Mouse (Mus musculus) CH12.LX (cell line): ENCODE measurements around the gene Esr2. TPM values are rescaled to one million over a fixed set of nuclear protein-coding genes. Genes with fewer than 3 reads are reported as not detected.

Experiments
- DNase-seq: peaks from one replicate; pipeline ENCODE4 v3.0.0-alpha.2; 2013; ENCODE audit errors: extremely low read depth
- H3K27ac ChIP-seq: 2 replicates; pipeline ENCODE4 v1.5.1; 2012; ENCODE audit warnings: low read depth, mild to moderate bottlenecking, control low read depth, moderate library complexity; ENCODE audit not compliant: insufficient read depth
- H3K27me3 ChIP-seq: replicated peaks from 2 replicates; pipeline ENCODE3; 2012; ENCODE audit warnings: inconsistent platforms
- H3K36me3 ChIP-seq, 2 experiments: replicated peaks in 1 of 2; 2 replicates each; pipeline versions ENCODE3 to v1.6.1; 2012; ENCODE audit warnings: inconsistent platforms in 1 of 2, low read length in 1 of 2, mild to moderate bottlenecking in 1 of 2, mixed read lengths in 1 of 2, moderate library complexity in 1 of 2; ENCODE audit not compliant: control insufficient read depth in 1 of 2, insufficient read depth in 1 of 2
- H3K4me1 ChIP-seq, 2 experiments: 2 replicates each; pipeline ENCODE4 v1.6.1; 2012; ENCODE audit warnings: inconsistent platforms in 1 of 2, moderate library complexity in 1 of 2; ENCODE audit not compliant: insufficient read depth in 2 of 2, control insufficient read depth in 1 of 2
- H3K4me2 ChIP-seq: 2 replicates; pipeline ENCODE4 v1.6.1; 2012; ENCODE audit warnings: low read depth, mild to moderate bottlenecking, control low read depth; ENCODE audit not compliant: poor library complexity, insufficient read depth, severe bottlenecking
- H3K4me3 ChIP-seq, 3 experiments: fragments of 150-350 bp in 1 of 3; sonication (generic) in 1 of 3; replicated peaks in 1 of 3; 2 replicates each; pipeline versions ENCODE3 to v1.5.1; 2011 to 2012; ENCODE audit warnings: low read depth in 2 of 3, low read length in 2 of 3, mild to moderate bottlenecking in 2 of 3, moderate library complexity in 2 of 3, control low read depth in 1 of 3, improper control_type of control experiment in 1 of 3, inconsistent platforms in 1 of 3, mixed read lengths in 1 of 3; ENCODE audit not compliant: poor library complexity in 1 of 3
- H3K79me2 ChIP-seq: replicated peaks from 2 replicates; pipeline ENCODE4 v1.6.1; 2012; ENCODE audit warnings: mild to moderate bottlenecking, moderate library complexity; ENCODE audit not compliant: control insufficient read depth, poor library complexity, insufficient read depth, severe bottlenecking; ENCODE audit errors: extremely low read depth
- H3K9ac ChIP-seq: 2 replicates; pipeline ENCODE4 v1.6.1; 2012; ENCODE audit warnings: low read depth, mild to moderate bottlenecking, control low read depth, moderate library complexity; ENCODE audit not compliant: insufficient read depth
- H3K9me3 ChIP-seq: replicated peaks from 2 replicates; pipeline ENCODE3; 2012; ENCODE audit warnings: low read length, inconsistent platforms, mixed read lengths
- CHD1 ChIP-seq: IDR thresholded peaks from 2 replicates; pipeline ENCODE4 v1.6.1; 2012; ENCODE audit warnings: low read depth, low read length, improper control_type of control experiment, inconsistent platforms
- GABPA ChIP-seq: IDR thresholded peaks from 2 replicates; pipeline ENCODE4 v1.6.1; 2012; ENCODE audit warnings: low read depth, low read length, improper control_type of control experiment, inconsistent platforms; ENCODE audit not compliant: insufficient replicate concordance
- HCFC1 ChIP-seq: IDR thresholded peaks from 2 replicates; pipeline ENCODE4 v1.6.1; 2012; ENCODE audit warnings: low read depth, mild to moderate bottlenecking, inconsistent platforms, low read length, improper control_type of control experiment
- IRF4 ChIP-seq: IDR thresholded peaks from 2 replicates; pipeline ENCODE4 v1.6.1; 2014; ENCODE audit warnings: low read depth, mild to moderate bottlenecking, inconsistent platforms, low read length, improper control_type of control experiment
- MAX ChIP-seq: IDR thresholded peaks from 2 replicates; pipeline ENCODE4 v1.6.1; 2011; ENCODE audit warnings: low read length, improper control_type of control experiment
- MAZ ChIP-seq: IDR thresholded peaks from 2 replicates; pipeline ENCODE4 v1.6.1; 2012; ENCODE audit warnings: low read depth, mild to moderate bottlenecking, inconsistent platforms, low read length, improper control_type of control experiment, moderate library complexity
- MXI1 ChIP-seq: IDR thresholded peaks from 2 replicates; pipeline ENCODE4 v1.6.1; 2011; ENCODE audit warnings: mild to moderate bottlenecking, low read depth, low read length, improper control_type of control experiment
- MYC ChIP-seq: IDR thresholded peaks from 2 replicates; pipeline ENCODE4 v1.6.1; 2011; ENCODE audit warnings: low read depth, mild to moderate bottlenecking, improper control_type of control experiment, low read length
- POLR2AphosphoS2 ChIP-seq: IDR thresholded peaks from 2 replicates; pipeline ENCODE4 v1.6.1; 2011; ENCODE audit warnings: low read depth, low read length, improper control_type of control experiment
- RAD21 ChIP-seq: IDR thresholded peaks from 2 replicates; pipeline ENCODE4 v1.6.1; 2011; ENCODE audit warnings: low read depth, mild to moderate bottlenecking, low read length, improper control_type of control experiment, moderate library complexity
- RCOR1 ChIP-seq: conservative IDR thresholded peaks from 2 replicates; pipeline ENCODE4 v1.6.1; 2012; ENCODE audit warnings: low read depth, mild to moderate bottlenecking, inconsistent platforms, low read length, improper control_type of control experiment
- TCF12 ChIP-seq: IDR thresholded peaks from 2 replicates; pipeline ENCODE4 v1.6.1; 2014; ENCODE audit warnings: low read depth, mild to moderate bottlenecking, inconsistent platforms, low read length, improper control_type of control experiment
- ZC3H11A ChIP-seq: IDR thresholded peaks from 2 replicates; pipeline ENCODE4 v1.6.1; 2012; ENCODE audit warnings: low read depth, mild to moderate bottlenecking, inconsistent platforms, low read length, improper control_type of control experiment
- ZMIZ1 ChIP-seq: IDR thresholded peaks from 2 replicates; pipeline ENCODE4 v1.6.1; 2012; ENCODE audit warnings: low read depth, mild to moderate bottlenecking, inconsistent platforms, low read length, improper control_type of control experiment
- dilution Hi-C: fragments of 300-500 bp; cut with MboI; formaldehyde crosslinking; loops from 2 replicates; pipeline ENCODE4 v1.14.3; 2020; ENCODE audit warnings: low sequenced_read_pairs; ENCODE audit not compliant: extremely low pct_unique_long_range_greater_than_20kb, extremely low pct_ligation_motif_present
- in situ Hi-C: fragments of 300-500 bp; cut with MboI; formaldehyde crosslinking; loops from 3 replicates; pipeline ENCODE4 v1.14.3; 2019; ENCODE audit warnings: low sequenced_read_pairs, low pct_ligation_motif_present, low pct_unique_long_range_greater_than_20kb, mixed read lengths
- polyA plus RNA-seq: library from polyadenylated mRNA; unstranded; fragments of >175 nt; gene quantifications from 2 replicates; pipeline ENCODE4 v1.2.1, GENCODE M21; 2012; ENCODE audit warnings: low read depth; ENCODE audit not compliant: insufficient read length
- total RNA-seq, 2 experiments: library from RNA; depleted of rRNA; stranded (reverse); fragments of 300-350 nt in 1 of 2; fragments of >200 nt in 1 of 2; gene quantifications; 2 replicates each; pipeline ENCODE4 v1.2.3; 2012 to 2014

Gene Esr2
- total and polyA plus RNA-seq, 3 experiments, result 0.04 TPM; not detected in 2

DNA sequence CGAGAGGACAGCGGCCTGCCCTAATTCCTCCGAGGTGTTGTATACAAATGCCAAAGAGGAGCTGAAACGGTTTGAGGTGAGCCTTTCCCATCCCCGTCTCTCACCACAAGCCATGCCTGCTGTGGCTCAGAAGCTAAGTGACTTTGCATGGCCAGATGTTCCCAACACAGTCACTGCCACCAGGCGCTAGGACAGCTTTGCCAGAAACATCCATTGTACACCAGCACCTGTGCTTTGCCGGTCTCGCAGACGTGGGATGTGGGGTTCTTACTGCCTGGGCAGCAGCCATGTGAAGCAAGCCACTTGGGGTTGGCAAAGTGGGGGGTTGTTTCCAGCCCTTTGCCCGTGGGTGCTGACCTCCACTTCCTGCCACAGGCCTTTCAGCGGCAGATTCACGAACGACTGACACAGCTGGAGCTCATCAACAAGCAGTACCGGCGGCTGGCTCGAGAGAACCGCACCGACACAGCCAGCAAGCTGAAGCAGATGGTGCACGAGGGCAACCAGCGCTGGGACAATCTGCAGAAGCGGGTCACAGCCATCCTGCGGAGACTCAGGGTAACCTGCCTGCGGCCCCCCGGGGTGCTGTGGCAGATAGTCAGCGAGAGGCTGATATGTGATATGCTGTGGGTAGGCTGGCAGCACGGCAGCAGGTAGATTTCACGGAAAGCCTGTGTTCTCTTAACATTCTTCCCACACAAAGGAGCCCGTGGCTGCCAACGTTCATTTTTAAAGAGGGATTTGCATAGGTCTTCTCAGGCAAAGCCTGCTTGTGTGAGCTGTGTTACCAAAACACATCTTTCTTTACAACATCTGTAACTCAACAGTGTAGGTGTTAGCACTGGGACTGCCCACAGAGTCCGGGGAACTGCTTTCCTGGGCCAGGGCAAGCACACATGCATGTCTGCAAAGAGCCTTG, 81.7 kb downstream of the Esr2 start:
- DNase-seq, result no peak
- H3K9me3 ChIP-seq, result no peaks in the 10 kb centered on the region
- H3K79me2 ChIP-seq, result no peaks in the 10 kb centered on the region
- no peak overlapping the region for H3K27ac ChIP-seq
- H3K4me3 ChIP-seq, result no peak overlapping the region
- dilution Hi-C loops, result no loop called here
- H3K9ac ChIP-seq, result no peak overlapping the region
- no peak overlapping the region for H3K4me2 ChIP-seq
- TF ChIP-seq RAD21 (no peak), MXI1 (no peak), MYC (no peak), ZC3H11A (no peak), RCOR1 (no peak), CHD1 (no peak), ZMIZ1 (no peak), POLR2AphosphoS2 (no peak), MAZ (no peak)
- H3K4me1 ChIP-seq, result peaks cover 0 to 7% of the 10 kb centered on the region in 2 experiments; a peak in 2 of 4 replicates
- H3K27me3 ChIP-seq, result no peaks in the 10 kb centered on the region
- H3K36me3 ChIP-seq, result peaks cover 0 to 64% of the 10 kb centered on the region in 2 experiments
- in situ Hi-C loops, result no loop called here

DNA sequence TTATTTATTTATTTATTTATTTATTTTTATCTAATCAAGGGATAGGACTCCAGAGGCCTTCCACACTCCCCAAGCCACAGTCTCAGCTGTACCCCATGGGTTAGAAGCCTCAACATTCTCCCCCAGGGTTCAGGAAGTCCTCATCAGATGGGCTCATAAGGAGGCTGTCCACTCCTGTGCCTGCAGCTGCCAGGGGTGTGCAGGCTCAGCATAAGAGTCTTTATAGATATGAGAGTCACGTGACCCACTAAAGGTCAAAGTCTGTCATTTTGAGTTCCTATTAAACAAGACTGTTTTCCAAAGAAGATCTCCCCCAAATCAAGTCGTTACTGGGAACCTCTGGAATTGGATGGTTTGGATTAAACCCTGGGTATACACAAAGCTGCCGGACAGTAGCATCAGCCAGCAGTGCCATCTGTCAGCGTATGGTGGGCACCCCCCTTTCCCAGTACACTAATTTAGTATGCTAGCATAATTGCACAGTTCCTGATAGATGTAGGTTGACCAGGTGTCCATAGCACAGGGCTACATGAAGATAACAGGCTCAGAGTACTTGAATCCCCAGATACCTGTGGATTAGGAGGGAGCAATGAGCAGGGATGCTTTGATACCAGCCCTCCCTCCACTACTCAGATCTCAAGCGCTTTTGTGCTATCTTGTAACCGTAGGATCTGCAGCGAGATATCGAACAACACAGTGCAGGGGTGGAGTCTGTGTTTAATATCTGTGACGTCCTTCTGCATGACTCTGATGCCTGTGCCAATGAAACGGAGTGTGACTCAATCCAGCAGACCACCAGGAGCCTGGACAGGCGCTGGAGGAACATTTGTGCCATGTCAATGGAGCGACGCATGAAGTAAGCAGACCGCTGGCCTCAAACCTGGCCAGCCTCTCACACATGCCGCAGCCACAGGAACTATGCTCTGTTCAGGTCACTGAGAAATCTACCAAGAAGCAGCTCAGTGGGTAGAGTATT, 83.2 kb downstream of the Esr2 start:
- no peaks in the 10 kb centered on the region for H3K9me3 ChIP-seq
- dilution Hi-C loops, result no loop called here

More for the DNA sequence above, 83.2 kb downstream of the Esr2 start:
- DNase-seq, result no peak
- TF ChIP-seq MYC (no peak), GABPA (no peak), POLR2AphosphoS2 (no peak), HCFC1 (no peak), MAX (no peak), TCF12 (no peak), IRF4 (no peak)
- H3K9ac ChIP-seq, result no peak overlapping the region
- no peak overlapping the region for H3K27ac ChIP-seq
- peaks cover 0 to 7% of the 10 kb centered on the region in 2 experiments; a peak in 2 of 4 replicates for H3K4me1 ChIP-seq
- H3K4me2 ChIP-seq, result no peak overlapping the region
- in situ Hi-C loops, result no loop called here
- peaks cover 0 to 50% of the 10 kb centered on the region in 2 experiments for H3K36me3 ChIP-seq
- no peak overlapping the region for H3K4me3 ChIP-seq
- no peaks in the 10 kb centered on the region for H3K27me3 ChIP-seq
- no peaks in the 10 kb centered on the region for H3K79me2 ChIP-seq
